Mouse (Mus musculus) midbrain, embryonic 13.5 days (tissue): ENCODE data around the gene Soat1. TPM values are rescaled to one million over a fixed set of nuclear protein-coding genes. Genes with fewer than 3 reads are reported as not detected.
"Not testable (repeated sequence)": the region's sequence is repeated elsewhere in the genome, so short reads cannot be mapped to it uniquely, and the experiment has no call there.

Experiments used
- ATAC-seq: fragments of 200-750 bp; cut with Nextera tagmentation; 2 replicates; pipeline ENCODE4 v1.8.0; 2017; ENCODE audit warnings: mild to moderate bottlenecking, moderate TSS enrichment, moderate library complexity
- H3K27ac ChIP-seq: fragments of 300-500 bp; sonication (generic); 2 replicates; pipeline ENCODE4 v1.5.1; 2015; ENCODE audit warnings: inconsistent platforms, mild to moderate bottlenecking, moderate library complexity
- H3K27me3 ChIP-seq: fragments of 300-500 bp; sonication (generic); 2 replicates; pipeline ENCODE4 v1.6.1; 2015; ENCODE audit warnings: mild to moderate bottlenecking, inconsistent platforms
- H3K36me3 ChIP-seq: fragments of 300-500 bp; sonication (generic); 2 replicates; pipeline ENCODE4 v1.6.1; 2015; ENCODE audit warnings: mild to moderate bottlenecking, inconsistent platforms
- H3K4me1 ChIP-seq: fragments of 300-500 bp; sonication (generic); replicated peaks from 2 replicates; pipeline ENCODE4 v1.6.1; 2015; ENCODE audit warnings: inconsistent platforms
- H3K4me2 ChIP-seq: fragments of 300-500 bp; sonication (generic); replicated peaks from 2 replicates; pipeline ENCODE4 v1.6.1; 2015; ENCODE audit warnings: moderate library complexity, mild to moderate bottlenecking, inconsistent platforms
- H3K4me3 ChIP-seq: fragments of 300-500 bp; sonication (generic); replicated peaks from 2 replicates; pipeline ENCODE4 v1.5.1; 2015; ENCODE audit warnings: mild to moderate bottlenecking, inconsistent platforms
- H3K9ac ChIP-seq: fragments of 300-500 bp; sonication (generic); replicated peaks from 2 replicates; pipeline ENCODE4 v1.6.1; 2015; ENCODE audit warnings: mild to moderate bottlenecking, inconsistent platforms
- H3K9me3 ChIP-seq: fragments of 300-500 bp; sonication (generic); 2 replicates; pipeline ENCODE4 v1.6.1; 2016; ENCODE audit warnings: mild to moderate bottlenecking, inconsistent platforms
- WGBS: fragments of 180-500 bp; shearing (Covaris S2); methylation state at CpG from one replicate; pipeline ENCODE4 v1.1.7; 2015; 5-methylcytosine and 5-hydroxymethylcytosine counted together
- polyA plus RNA-seq: library from polyadenylated mRNA; unstranded; fragments of >200 nt; fragmentation: Nextera tagmentation; extraction: Ambion mirVana; gene quantifications from 2 replicates; pipeline ENCODE4 v1.2.1, GENCODE M21; 2015

Gene Soat1
- polyA plus RNA-seq, 1 experiment from 2014 or later = 11.1 TPM

DNA sequence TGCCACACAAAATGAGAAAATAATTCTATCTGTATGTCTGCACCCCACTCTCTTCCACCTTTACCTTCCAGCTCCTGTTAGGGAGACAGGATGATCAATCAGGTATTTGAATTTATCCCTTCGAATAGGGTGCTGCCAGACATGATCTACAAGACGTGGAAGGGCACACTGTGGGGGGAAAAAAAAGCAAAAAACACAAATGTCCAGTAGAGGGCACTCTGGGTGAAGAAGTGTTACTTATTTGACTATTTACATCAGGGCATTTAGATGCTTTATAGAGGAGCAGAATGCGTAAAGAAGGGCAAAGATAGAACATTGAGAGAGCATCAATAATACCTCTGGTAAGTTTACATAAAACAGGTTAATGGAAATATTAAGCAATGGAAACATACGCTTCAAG lies 56.0 kb downstream of the Soat1 start:
- WGBS = 60% methylated on average over 4 of the region's 4 CpGs
- Histone ChIP-seq H3K9me3 (no peaks in the 10 kb centered on the region; the same call in 1 of the 2 replicates), H3K4me1 (peaks cover 7% of the 10 kb centered on the region; the same call in 1 of the 2 replicates), H3K27ac (no peak overlapping the region), H3K4me2 (no peak overlapping the region), H3K27me3 (no peaks in the 10 kb centered on the region), H3K9ac (no peak overlapping the region), H3K4me3 (no peak overlapping the region), H3K36me3 (no peaks in the 10 kb centered on the region)
- no peak for ATAC-seq

DNA sequence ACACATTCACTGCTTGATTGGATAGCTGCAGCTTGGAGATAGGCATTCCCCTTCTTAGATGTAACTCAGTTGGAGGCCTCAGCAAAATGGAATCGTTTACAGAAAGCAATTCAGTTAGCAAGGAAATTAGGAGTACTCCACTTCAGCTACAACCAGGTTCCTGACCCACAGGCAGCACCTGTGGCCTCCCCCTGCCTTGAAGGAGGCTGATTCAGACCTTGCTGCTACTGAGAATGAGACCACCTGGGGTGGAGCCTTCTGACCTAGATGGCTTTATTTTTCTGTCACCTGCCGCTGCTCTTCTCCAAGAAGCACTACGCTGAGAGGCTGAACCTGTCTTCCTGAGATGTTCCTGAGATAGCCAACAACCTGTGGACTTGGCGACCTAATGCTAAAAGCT lies 65.6 kb downstream of the Soat1 start:
- H3K4me3 ChIP-seq = no peak overlapping the region
- no peak for ATAC-seq
- no peaks in the 10 kb centered on the region for H3K4me1 ChIP-seq
- no peak overlapping the region for H3K9ac ChIP-seq
- no peaks in the 10 kb centered on the region for H3K9me3 ChIP-seq
- no peaks in the 10 kb centered on the region for H3K27me3 ChIP-seq
- H3K27ac ChIP-seq = no peak overlapping the region
- no peak overlapping the region for H3K4me2 ChIP-seq
- H3K36me3 ChIP-seq = no peaks in the 10 kb centered on the region
- 69% methylated on average over 4 of the region's 4 CpGs for WGBS

DNA sequence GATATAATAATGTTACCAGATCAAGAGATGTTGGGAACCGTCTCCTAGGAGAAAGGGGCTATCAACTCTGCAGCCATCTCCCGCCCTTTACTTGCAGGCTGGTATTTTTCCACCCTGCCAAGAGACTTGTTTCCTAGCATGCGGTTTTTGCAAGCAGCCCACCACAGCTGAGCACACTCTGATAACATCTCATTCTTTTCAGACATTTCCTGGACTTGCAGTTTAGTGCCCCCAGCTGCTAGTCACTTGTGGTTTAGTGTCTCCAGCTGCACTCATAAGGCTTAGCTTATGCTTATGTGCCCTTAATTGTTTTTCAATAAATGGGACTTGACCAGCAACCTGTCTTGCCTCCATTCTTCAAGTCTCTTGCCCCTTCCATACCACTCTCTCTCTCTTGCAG lies 66.1 kb downstream of the Soat1 start:
- Histone ChIP-seq H3K4me2 (no peak overlapping the region), H3K9ac (no peak overlapping the region), H3K9me3 (no peaks in the 10 kb centered on the region), H3K27ac (no peak overlapping the region), H3K27me3 (no peaks in the 10 kb centered on the region), H3K4me1 (no peaks in the 10 kb centered on the region), H3K36me3 (no peaks in the 10 kb centered on the region), H3K4me3 (no peak overlapping the region)
- no peak for ATAC-seq
- 59% methylated on average over 3 of the region's 3 CpGs for WGBS

DNA sequence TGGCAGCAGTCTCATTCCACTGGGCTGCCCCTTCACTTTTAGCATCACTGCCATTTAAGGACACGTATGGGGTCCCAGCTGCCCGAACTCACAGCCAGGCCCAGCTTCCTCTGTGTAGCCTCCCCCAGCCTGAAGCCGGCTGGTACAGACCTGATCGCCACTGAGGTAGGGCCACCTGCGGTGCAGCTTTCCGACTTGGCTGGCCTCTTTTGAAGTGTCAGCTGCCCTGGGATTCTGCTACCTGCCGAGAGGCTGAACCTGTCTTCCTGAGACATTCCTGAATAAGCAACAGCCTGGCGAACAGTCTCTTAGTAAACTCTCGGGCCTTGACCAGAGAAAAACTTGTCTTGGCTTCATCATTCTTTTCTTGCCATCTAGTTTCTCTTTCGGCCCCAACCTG lies 70.9 kb downstream of the Soat1 start:
- no peaks in the 10 kb centered on the region for H3K27me3 ChIP-seq
- H3K4me3 ChIP-seq = no peak overlapping the region
- no peaks in the 10 kb centered on the region for H3K4me1 ChIP-seq
- no peak for ATAC-seq
- 44% methylated on average over 10 of the region's 10 CpGs for WGBS
- H3K27ac ChIP-seq = no peak overlapping the region
- H3K9me3 ChIP-seq = no peaks in the 10 kb centered on the region
- no peaks in the 10 kb centered on the region for H3K36me3 ChIP-seq
- H3K4me2 ChIP-seq = no peak overlapping the region
- no peak overlapping the region for H3K9ac ChIP-seq

DNA sequence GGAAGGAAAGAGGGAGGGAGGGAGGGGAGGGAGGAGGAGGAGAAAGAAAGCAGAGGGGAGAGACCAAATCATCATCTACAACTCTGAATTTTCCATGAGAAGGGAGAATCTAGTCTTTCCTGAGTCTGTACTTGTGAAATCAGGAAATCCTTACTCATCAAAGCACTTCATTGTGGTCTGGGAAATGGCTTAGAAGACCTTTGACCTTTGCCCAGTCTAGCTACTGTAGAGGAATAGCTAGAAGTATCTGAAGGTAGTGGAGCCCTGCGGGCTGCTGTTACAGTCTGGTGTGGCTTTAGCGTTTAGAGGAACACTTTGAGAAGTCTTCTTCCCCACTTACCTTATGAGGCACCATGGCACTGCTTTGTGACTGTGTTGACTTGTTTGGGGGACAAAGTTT lies 71.6 kb downstream of the Soat1 start:
- H3K4me3 ChIP-seq = no peak overlapping the region
- H3K9me3 ChIP-seq = no peaks in the 10 kb centered on the region
- no peak overlapping the region for H3K9ac ChIP-seq
- no peak for ATAC-seq
- H3K27me3 ChIP-seq = no peaks in the 10 kb centered on the region
- 59% methylated on average over 2 of the region's 2 CpGs for WGBS
- H3K4me1 ChIP-seq = no peaks in the 10 kb centered on the region
- no peaks in the 10 kb centered on the region for H3K36me3 ChIP-seq
- no peak overlapping the region for H3K4me2 ChIP-seq
- H3K27ac ChIP-seq = no peak overlapping the region

DNA sequence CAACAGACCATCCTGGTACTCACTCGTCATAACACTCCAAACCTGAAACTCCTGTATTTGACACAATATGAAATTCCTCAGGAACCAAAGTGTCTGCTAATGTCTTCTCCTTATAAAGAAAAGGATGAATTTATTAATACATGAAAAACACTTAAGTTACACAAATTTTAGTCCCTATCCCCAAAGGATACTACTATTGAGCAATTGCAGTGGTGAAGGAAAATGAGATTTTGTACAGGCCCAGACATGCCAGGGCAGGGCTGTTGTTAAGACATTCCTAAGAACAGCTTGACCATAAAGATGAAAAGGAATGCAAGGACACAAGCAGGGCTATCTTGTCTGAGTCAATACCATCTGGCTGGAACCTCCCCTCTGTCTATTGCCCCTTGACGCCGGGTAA lies 74.0 kb downstream of the Soat1 start:
- WGBS = 95% methylated on average over 3 of the region's 3 CpGs
- H3K27me3 ChIP-seq, H3K9me3 ChIP-seq, H3K4me2 ChIP-seq, ATAC-seq, H3K27ac ChIP-seq, H3K4me3 ChIP-seq, H3K4me1 ChIP-seq, H3K36me3 ChIP-seq, H3K9ac ChIP-seq: not testable (repeated sequence)

DNA sequence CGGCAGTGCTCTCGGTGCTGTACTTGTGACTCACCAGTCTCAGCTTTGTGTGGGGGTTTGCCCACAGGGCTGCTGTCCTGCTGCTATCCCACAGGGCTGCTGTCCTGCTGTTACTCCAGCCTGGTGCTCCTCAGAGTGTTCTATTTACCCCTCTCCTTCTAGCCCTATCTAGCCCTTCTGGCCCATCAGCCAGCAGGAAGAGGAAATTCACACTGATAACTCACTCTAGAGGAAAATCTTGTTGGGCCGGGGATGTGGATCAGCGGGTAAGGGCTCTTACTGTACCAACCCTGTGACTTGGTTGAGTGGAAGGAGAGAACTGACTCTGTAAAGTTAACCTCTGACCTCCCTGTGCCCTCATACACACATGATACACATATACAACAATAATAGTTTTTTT lies 81.0 kb downstream of the Soat1 start:
- H3K4me1 ChIP-seq = no peaks in the 10 kb centered on the region
- no peak overlapping the region for H3K4me2 ChIP-seq
- no peak overlapping the region for H3K27ac ChIP-seq
- H3K27me3 ChIP-seq = no peaks in the 10 kb centered on the region
- H3K36me3 ChIP-seq = no peaks in the 10 kb centered on the region
- WGBS = 91% methylated on average over 4 of the region's 4 CpGs
- ATAC-seq = no peak
- H3K9ac ChIP-seq = no peak overlapping the region
- no peak overlapping the region for H3K4me3 ChIP-seq
- no peaks in the 10 kb centered on the region for H3K9me3 ChIP-seq

DNA sequence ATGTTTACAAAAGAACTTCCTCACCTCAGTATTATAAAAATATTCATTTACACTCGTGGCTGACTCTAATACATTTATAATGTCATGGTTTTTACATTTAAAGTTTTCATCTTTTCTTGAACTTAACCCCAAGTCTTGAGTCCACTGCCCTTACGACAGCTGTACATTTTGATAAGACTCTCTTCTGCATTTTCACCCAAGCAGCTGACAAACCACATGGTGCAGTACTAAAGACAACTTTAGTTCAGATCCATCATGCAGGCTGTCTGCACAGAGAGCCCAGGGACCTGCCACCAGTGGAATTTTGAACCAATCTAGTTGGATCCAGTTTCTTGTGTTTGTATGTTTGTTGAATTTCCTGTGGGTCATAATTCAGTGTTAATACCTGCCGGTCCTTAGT lies 87.3 kb downstream of the Soat1 start:
- Histone ChIP-seq H3K27ac (no peak overlapping the region), H3K27me3 (no peaks in the 10 kb centered on the region), H3K9ac (no peak overlapping the region), H3K4me3 (no peak overlapping the region), H3K36me3 (no peaks in the 10 kb centered on the region), H3K9me3 (no peaks in the 10 kb centered on the region), H3K4me1 (no peaks in the 10 kb centered on the region), H3K4me2 (no peak overlapping the region)
- no peak for ATAC-seq
- WGBS = 80% methylated on average over 3 of the region's 3 CpGs

DNA sequence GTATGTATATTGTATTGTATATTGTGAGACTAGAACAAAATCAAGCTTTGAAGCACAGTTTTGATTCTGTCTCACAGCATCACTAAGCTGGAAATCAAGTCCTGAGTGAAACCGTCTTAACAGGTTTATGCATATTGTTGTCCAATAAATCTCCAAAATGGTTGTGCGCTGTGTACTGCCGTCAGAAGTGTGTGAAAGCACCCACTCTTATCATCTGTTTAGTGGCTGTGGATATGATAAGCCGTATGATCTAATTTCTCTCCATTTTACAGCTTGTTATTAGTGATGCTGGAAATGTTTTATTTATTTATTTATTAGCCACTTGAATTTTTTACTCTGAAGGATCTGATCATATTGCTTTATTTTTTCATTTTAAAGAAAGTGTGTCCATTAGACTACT lies 87.9 kb downstream of the Soat1 start:
- H3K9ac ChIP-seq = no peak overlapping the region
- no peaks in the 10 kb centered on the region for H3K27me3 ChIP-seq
- no peaks in the 10 kb centered on the region for H3K36me3 ChIP-seq
- H3K4me1 ChIP-seq = no peaks in the 10 kb centered on the region
- ATAC-seq = no peak
- H3K9me3 ChIP-seq = no peaks in the 10 kb centered on the region
- 93% methylated on average over 4 of the region's 4 CpGs for WGBS
- H3K4me3 ChIP-seq = no peak overlapping the region
- no peak overlapping the region for H3K27ac ChIP-seq
- H3K4me2 ChIP-seq = no peak overlapping the region

DNA sequence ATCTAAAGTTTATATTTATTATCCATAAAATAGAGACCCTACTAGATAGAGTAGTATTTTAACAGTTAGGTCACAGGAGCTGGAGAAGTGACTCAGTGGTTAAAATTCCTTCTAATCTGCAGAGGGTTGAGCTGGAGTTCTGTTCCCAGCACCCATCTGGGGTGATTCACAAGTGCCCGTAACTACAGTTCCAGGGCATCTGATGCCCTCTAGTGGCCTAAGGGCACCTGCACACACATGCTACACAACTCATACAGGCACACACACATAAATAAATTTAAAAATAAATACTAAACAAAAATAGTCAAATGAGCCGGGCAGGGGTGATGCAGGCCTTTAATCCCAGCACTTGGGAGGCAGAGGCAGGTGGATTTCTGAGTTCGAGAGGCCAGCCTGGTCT lies 92.9 kb downstream of the Soat1 start:
- Histone ChIP-seq H3K9me3 (no peaks in the 10 kb centered on the region), H3K36me3 (no peaks in the 10 kb centered on the region), H3K4me2 (no peak overlapping the region), H3K27me3 (no peaks in the 10 kb centered on the region), H3K4me1 (no peaks in the 10 kb centered on the region), H3K27ac (no peak overlapping the region), H3K4me3 (no peak overlapping the region), H3K9ac (no peak overlapping the region)
- WGBS = 95% methylated on average over 3 of the region's 3 CpGs
- no peak for ATAC-seq

Other genes starting within 250 kb of the Soat1 start
- 0.27 TPM in 2 replicates for gene Tdrd5, start 170.7 kb downstream of the Soat1 start, polyA plus RNA-seq
- gene Nphs2, start 163.6 kb downstream of the Soat1 start, polyA plus RNA-seq = 0.28 TPM in 1 of 2 replicates, not detected in the other
- 591 and 665 TPM in 2 replicates for gene Gm2000, start 108.3 kb downstream of the Soat1 start, polyA plus RNA-seq
- gene Axdnd1, start 53.2 kb downstream of the Soat1 start, polyA plus RNA-seq = 0.17 and 0.45 TPM in 2 replicates
- 0.66 and 1.1 TPM in 2 replicates for gene Gm10031, start 49.7 kb upstream of the Soat1 start, polyA plus RNA-seq
- gene Abl2, start 84.5 kb upstream of the Soat1 start, polyA plus RNA-seq = 6.7 and 7.0 TPM in 2 replicates
- 2.4 and 3.4 TPM in 2 replicates for gene Tor3a, start 200.0 kb upstream of the Soat1 start, polyA plus RNA-seq
- gene Fam20b, start 244.8 kb upstream of the Soat1 start, polyA plus RNA-seq = 25.2 and 25.9 TPM in 2 replicates